Mouse (Mus musculus): ENCODE data around the gene Adh7. TPM values are rescaled to one million over a fixed set of nuclear protein-coding genes. Genes with fewer than 3 reads are reported as not detected.

Gene Adh7
- polyA plus RNA-seq, 1 experiment from 2014 or later = not detected

- 54% methylated on average over 5 of the region's 5 CpGs for WGBS
- Histone ChIP-seq H3K4me3 (ENCODE audit: control insufficient read depth in 1 of 2, insufficient read depth in 1 of 2, low read depth in 1 of 2, low read length in 2 of 2) (no peak overlapping the region), H3K9me3 (ENCODE audit: control insufficient read depth, low read length) (no peaks in the 10 kb centered on the region), H3K27ac (replicated peaks in 1 of 2; ENCODE audit: control insufficient read depth in 1 of 2, insufficient read depth in 1 of 2, low read depth in 2 of 2, low read length in 2 of 2) (no peak overlapping the region), H3K27me3 (ENCODE audit: control insufficient read depth, insufficient read depth, low read length) (no peaks in the 10 kb centered on the region), H3K4me2 (ENCODE audit: low read length) (no peak overlapping the region), H3K4me1 (ENCODE audit: control insufficient read depth in 2 of 2, insufficient read depth in 2 of 2, low read length in 2 of 2) (no peaks in the 10 kb centered on the region), H3K36me3 (ENCODE audit: control insufficient read depth, insufficient read depth, low read length) (no peaks in the 10 kb centered on the region), H3K9ac (ENCODE audit: low read length) (no peak overlapping the region)
- ATAC-seq (ENCODE audit: insufficient number of reproducible peaks, insufficient read depth, low FRiP score, low read depth) = no peak
These were observed 7.0 kb upstream of the Adh7 start for GRCm38 (mm10) chr3:138210432-138211075.

DNA sequence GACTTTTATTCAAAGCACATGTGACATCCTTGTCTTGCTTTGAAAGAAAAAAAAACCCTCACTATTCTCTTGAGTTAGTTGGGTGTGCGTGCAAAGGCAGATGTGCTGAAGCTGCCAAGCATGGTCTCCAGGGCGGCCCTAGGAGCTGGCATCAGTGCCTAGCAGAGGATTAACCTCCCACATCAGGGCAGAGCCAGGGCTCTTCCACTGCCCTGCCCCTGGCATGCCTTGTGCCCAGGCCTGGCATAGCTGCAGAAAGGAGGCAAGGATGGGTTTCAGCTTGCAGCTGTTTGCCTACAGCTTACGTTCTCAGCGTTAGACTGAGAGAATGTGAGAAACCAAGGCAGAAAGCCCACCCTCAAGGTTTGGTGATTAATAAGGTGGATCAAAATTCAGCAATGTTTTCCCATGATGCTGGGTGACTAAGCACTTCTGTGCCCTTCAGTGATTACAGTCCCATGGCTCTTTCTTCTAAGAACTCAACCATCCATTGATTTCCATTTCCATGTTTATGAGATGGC, 5.1 kb upstream of the Adh7 start:
- no peak for ATAC-seq (ENCODE audit: insufficient number of reproducible peaks, insufficient read depth, low FRiP score, low read depth)
- H3K27me3 ChIP-seq (ENCODE audit: control insufficient read depth, insufficient read depth, low read length) = no peaks in the 10 kb centered on the region
- H3K9ac ChIP-seq (ENCODE audit: low read length) = no peak overlapping the region
- no peak overlapping the region for H3K4me3 ChIP-seq (ENCODE audit: control insufficient read depth in 1 of 2, insufficient read depth in 1 of 2, low read depth in 1 of 2, low read length in 2 of 2)
- no peak overlapping the region for H3K4me2 ChIP-seq (ENCODE audit: low read length)
- H3K36me3 ChIP-seq (ENCODE audit: control insufficient read depth, insufficient read depth, low read length) = no peaks in the 10 kb centered on the region
- WGBS = 88% methylated on average over 4 of the region's 4 CpGs
- no peak overlapping the region for H3K27ac ChIP-seq (replicated peaks in 1 of 2; ENCODE audit: control insufficient read depth in 1 of 2, insufficient read depth in 1 of 2, low read depth in 2 of 2, low read length in 2 of 2)
- no peaks in the 10 kb centered on the region for H3K4me1 ChIP-seq (ENCODE audit: control insufficient read depth in 2 of 2, insufficient read depth in 2 of 2, low read length in 2 of 2)
- H3K9me3 ChIP-seq (ENCODE audit: control insufficient read depth, low read length) = no peaks in the 10 kb centered on the region

DNA sequence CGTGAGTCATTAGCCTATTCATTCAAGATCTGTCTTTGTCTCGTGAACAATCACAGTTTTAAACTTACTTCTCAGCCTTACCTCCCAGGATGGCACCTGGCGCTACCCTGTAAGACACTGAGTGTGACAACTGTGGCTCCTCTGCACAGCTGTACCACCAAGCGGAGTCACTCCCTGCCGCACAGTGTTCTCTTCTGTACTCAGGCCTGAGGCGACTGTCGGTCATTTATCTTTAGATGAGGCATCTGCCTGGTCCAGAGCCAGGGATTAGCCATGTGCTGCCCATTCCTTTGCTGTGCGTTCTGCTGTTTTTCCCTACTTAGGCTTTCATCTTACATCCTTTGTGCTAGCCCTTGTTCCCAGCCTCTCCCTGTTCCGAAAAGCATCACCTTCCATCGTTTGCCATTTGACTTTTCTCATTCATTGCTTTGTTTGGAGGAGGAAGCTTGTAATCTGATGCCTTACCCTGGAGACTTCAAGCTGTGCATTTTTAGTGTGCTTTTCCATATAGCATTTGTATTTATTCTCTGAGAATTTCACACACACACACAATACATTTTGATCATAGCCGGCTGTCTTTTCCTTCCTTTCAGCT, 2.1 kb upstream of the Adh7 start:
- Histone ChIP-seq H3K9me3 (ENCODE audit: control insufficient read depth, low read length) (no peaks in the 10 kb centered on the region), H3K4me1 (ENCODE audit: control insufficient read depth in 2 of 2, insufficient read depth in 2 of 2, low read length in 2 of 2) (no peaks in the 10 kb centered on the region), H3K27me3 (ENCODE audit: control insufficient read depth, insufficient read depth, low read length) (no peaks in the 10 kb centered on the region), H3K27ac (replicated peaks in 1 of 2; ENCODE audit: control insufficient read depth in 1 of 2, insufficient read depth in 1 of 2, low read depth in 2 of 2, low read length in 2 of 2) (no peak overlapping the region), H3K36me3 (ENCODE audit: control insufficient read depth, insufficient read depth, low read length) (no peaks in the 10 kb centered on the region), H3K9ac (ENCODE audit: low read length) (no peak overlapping the region), H3K4me2 (ENCODE audit: low read length) (no peak overlapping the region), H3K4me3 (ENCODE audit: control insufficient read depth in 1 of 2, insufficient read depth in 1 of 2, low read depth in 1 of 2, low read length in 2 of 2) (no peak overlapping the region)
- ATAC-seq (ENCODE audit: insufficient number of reproducible peaks, insufficient read depth, low FRiP score, low read depth) = no peak
- WGBS = 59% methylated on average over 11 of the region's 11 CpGs

GRCm38 (mm10) chr3:138216091-138216490, 1.5 kb upstream of the Adh7 start:
- Histone ChIP-seq H3K36me3 (ENCODE audit: control insufficient read depth, insufficient read depth, low read length) (no peaks in the 10 kb centered on the region), H3K9ac (ENCODE audit: low read length) (no peak overlapping the region), H3K9me3 (ENCODE audit: control insufficient read depth, low read length) (no peaks in the 10 kb centered on the region), H3K4me1 (ENCODE audit: control insufficient read depth in 2 of 2, insufficient read depth in 2 of 2, low read length in 2 of 2) (no peaks in the 10 kb centered on the region), H3K27me3 (ENCODE audit: control insufficient read depth, insufficient read depth, low read length) (no peaks in the 10 kb centered on the region), H3K4me2 (ENCODE audit: low read length) (no peak overlapping the region), H3K4me3 (ENCODE audit: control insufficient read depth in 1 of 2, insufficient read depth in 1 of 2, low read depth in 1 of 2, low read length in 2 of 2) (no peak overlapping the region), H3K27ac (replicated peaks in 1 of 2; ENCODE audit: control insufficient read depth in 1 of 2, insufficient read depth in 1 of 2, low read depth in 2 of 2, low read length in 2 of 2) (no peak overlapping the region)
- no peak for ATAC-seq (ENCODE audit: insufficient number of reproducible peaks, insufficient read depth, low FRiP score, low read depth)
- 81% methylated on average over 8 of the region's 8 CpGs for WGBS

DNA sequence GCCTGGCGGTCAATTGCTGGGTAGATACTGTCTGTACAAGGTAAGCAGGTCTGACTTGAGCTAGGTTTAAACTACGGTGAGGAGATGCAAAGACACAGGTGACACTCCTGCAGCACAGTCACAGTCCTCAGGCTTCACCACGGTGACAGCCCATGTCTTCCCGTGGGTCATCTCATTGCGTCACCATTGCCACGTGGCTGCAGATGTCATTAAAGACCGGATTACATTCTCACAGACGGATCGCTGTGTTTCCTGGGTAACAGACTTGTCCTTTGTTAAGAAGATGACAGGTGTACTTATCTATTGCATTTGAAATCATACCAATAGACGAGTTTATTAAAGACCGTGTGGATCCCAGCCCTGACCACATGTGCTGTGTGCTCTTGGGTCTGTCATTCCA, 3.6 kb downstream of the Adh7 start:
- no peaks in the 10 kb centered on the region for H3K27me3 ChIP-seq (ENCODE audit: control insufficient read depth, insufficient read depth, low read length)
- no peak for ATAC-seq (ENCODE audit: insufficient number of reproducible peaks, insufficient read depth, low FRiP score, low read depth)
- H3K27ac ChIP-seq (replicated peaks in 1 of 2; ENCODE audit: control insufficient read depth in 1 of 2, insufficient read depth in 1 of 2, low read depth in 2 of 2, low read length in 2 of 2) = no peak overlapping the region
- H3K36me3 ChIP-seq (ENCODE audit: control insufficient read depth, insufficient read depth, low read length) = no peaks in the 10 kb centered on the region
- 88% methylated on average over 11 of the region's 11 CpGs for WGBS
- H3K4me3 ChIP-seq (ENCODE audit: control insufficient read depth in 1 of 2, insufficient read depth in 1 of 2, low read depth in 1 of 2, low read length in 2 of 2) = no peak overlapping the region
- no peak overlapping the region for H3K9ac ChIP-seq (ENCODE audit: low read length)
- no peak overlapping the region for H3K4me2 ChIP-seq (ENCODE audit: low read length)
- no peaks in the 10 kb centered on the region for H3K9me3 ChIP-seq (ENCODE audit: control insufficient read depth, low read length)
- H3K4me1 ChIP-seq (ENCODE audit: control insufficient read depth in 2 of 2, insufficient read depth in 2 of 2, low read length in 2 of 2) = no peaks in the 10 kb centered on the region; a peak in 1 of 4 replicates

- no peak overlapping the region for H3K9ac ChIP-seq (ENCODE audit: low read length)
- no peaks in the 10 kb centered on the region; a peak in 1 of 4 replicates for H3K4me1 ChIP-seq (ENCODE audit: control insufficient read depth in 2 of 2, insufficient read depth in 2 of 2, low read length in 2 of 2)
- no peak overlapping the region for H3K4me3 ChIP-seq (ENCODE audit: control insufficient read depth in 1 of 2, insufficient read depth in 1 of 2, low read depth in 1 of 2, low read length in 2 of 2)
- no peak overlapping the region for H3K27ac ChIP-seq (replicated peaks in 1 of 2; ENCODE audit: control insufficient read depth in 1 of 2, insufficient read depth in 1 of 2, low read depth in 2 of 2, low read length in 2 of 2)
- no peaks in the 10 kb centered on the region for H3K36me3 ChIP-seq (ENCODE audit: control insufficient read depth, insufficient read depth, low read length)
- no peaks in the 10 kb centered on the region for H3K9me3 ChIP-seq (ENCODE audit: control insufficient read depth, low read length)
- no peak for ATAC-seq (ENCODE audit: insufficient number of reproducible peaks, insufficient read depth, low FRiP score, low read depth)
- WGBS = 62% methylated on average over 4 of the region's 4 CpGs
- no peak overlapping the region for H3K4me2 ChIP-seq (ENCODE audit: low read length)
- no peaks in the 10 kb centered on the region for H3K27me3 ChIP-seq (ENCODE audit: control insufficient read depth, insufficient read depth, low read length)
These were observed 5.0 kb downstream of the Adh7 start for GRCm38 (mm10) chr3:138222511-138222910.

GRCm38 (mm10) chr3:138222952-138223351, 5.4 kb downstream of the Adh7 start:
- H3K4me3 ChIP-seq (ENCODE audit: control insufficient read depth in 1 of 2, insufficient read depth in 1 of 2, low read depth in 1 of 2, low read length in 2 of 2) = no peak overlapping the region
- no peaks in the 10 kb centered on the region for H3K36me3 ChIP-seq (ENCODE audit: control insufficient read depth, insufficient read depth, low read length)
- H3K27ac ChIP-seq (replicated peaks in 1 of 2; ENCODE audit: control insufficient read depth in 1 of 2, insufficient read depth in 1 of 2, low read depth in 2 of 2, low read length in 2 of 2) = no peak overlapping the region
- ATAC-seq (ENCODE audit: insufficient number of reproducible peaks, insufficient read depth, low FRiP score, low read depth) = no peak
- H3K9ac ChIP-seq (ENCODE audit: low read length) = no peak overlapping the region
- 40% methylated on average over 5 of the region's 5 CpGs for WGBS
- no peaks in the 10 kb centered on the region for H3K27me3 ChIP-seq (ENCODE audit: control insufficient read depth, insufficient read depth, low read length)
- H3K9me3 ChIP-seq (ENCODE audit: control insufficient read depth, low read length) = no peaks in the 10 kb centered on the region
- no peak overlapping the region for H3K4me2 ChIP-seq (ENCODE audit: low read length)
- no peaks in the 10 kb centered on the region; a peak in 1 of 4 replicates for H3K4me1 ChIP-seq (ENCODE audit: control insufficient read depth in 2 of 2, insufficient read depth in 2 of 2, low read length in 2 of 2)

Data from heart, embryonic 14.5 days (tissue).